ENCODE assay signal across 8 mouse cellular contexts in genomic region chr11:62247759-62248400, GRCm38 (mm10). TPM values are rescaled to one million over a fixed set of nuclear protein-coding genes. Genes with fewer than 3 reads are reported as not detected.
DNase-seq lines count a peak whose midpoint lies in the region; ATAC-seq and TF ChIP-seq lines count a peak whose summit lies in the region.

No protein-coding gene starts in this region.

- H3K4me3 ChIP-seq in kidney, adult 2 months (ENCODE audit: insufficient read depth, low read depth, low read length) = peak overlapping the region; percentile 70
- peak overlapping the region; percentile 61 for H3K4me3 ChIP-seq in bone marrow, adult 2 months (replicated peaks; ENCODE audit: control insufficient read depth, low read depth, low read length)
- H3K4me3 ChIP-seq in hindbrain, embryonic 12.5 days = peak overlapping the region; percentile 65
- H3K4me3 ChIP-seq in midbrain, embryonic 11.5 days (ENCODE audit: low read depth, low read length) = peak overlapping the region; percentile 45

- peak overlapping the region; percentile 59 for H3K9ac ChIP-seq in hindbrain, embryonic 12.5 days
- H3K9ac ChIP-seq in midbrain, embryonic 11.5 days (ENCODE audit: low read length) = peak overlapping the region; percentile 37

- 40% methylated on average over 18 of the region's 18 CpGs for WGBS in kidney, adult 2 months
- 29% methylated on average over 18 of the region's 18 CpGs for WGBS in bone marrow, adult 2 months
- WGBS in hindbrain, embryonic 12.5 days = 41% methylated on average over 18 of the region's 18 CpGs
- 43% methylated on average over 18 of the region's 18 CpGs for WGBS in midbrain, embryonic 11.5 days

- H3K27ac ChIP-seq in kidney, adult 2 months (ENCODE audit: insufficient read depth, low read depth, low read length) = no peak overlapping the region
- no peak overlapping the region; the same call in 1 of the 2 replicates for H3K27ac ChIP-seq in bone marrow, adult 2 months (ENCODE audit: control insufficient read depth, insufficient read depth, low read depth, low read length, poor library complexity)
- no peak overlapping the region for H3K27ac ChIP-seq in hindbrain, embryonic 12.5 days
- no peak overlapping the region for H3K27ac ChIP-seq in midbrain, embryonic 11.5 days (ENCODE audit: low read depth, low read length)

- no peaks in the 10 kb centered on the region; the same call in 1 of the 2 replicates for H3K4me1 ChIP-seq in kidney, adult 2 months (ENCODE audit: control insufficient read depth, insufficient read depth, low read length)
- peaks cover 3% of the 10 kb centered on the region for H3K4me1 ChIP-seq in bone marrow, adult 2 months (ENCODE audit: control insufficient read depth, insufficient read depth, low read length)
- H3K4me1 ChIP-seq in hindbrain, embryonic 12.5 days = peaks cover 24% of the 10 kb centered on the region
- H3K4me1 ChIP-seq in midbrain, embryonic 11.5 days (ENCODE audit: control insufficient read depth, insufficient read depth, low read length) = peaks cover 6% of the 10 kb centered on the region; the same call in 1 of the 2 replicates

- ATAC-seq in hindbrain, embryonic 12.5 days (ENCODE audit: low FRiP score) = no peak; the same call in 1 of the 2 replicates
- no peak for ATAC-seq in midbrain, embryonic 11.5 days (ENCODE audit: low FRiP score)

- no peak for DNase-seq in kidney, adult 2 months
- DNase-seq in kidney, adult 11 months = no peak
- DNase-seq in midbrain, embryonic 11.5 days (ENCODE audit: low spot score, missing footprints) = no peak
- no peak for DNase-seq in frontal cortex, postnatal 36 days (ENCODE audit: low spot score in 2 of 2)
- DNase-seq in gastrocnemius, postnatal 10 days = no peak
- no peak for DNase-seq in ovary, postnatal 10 days (ENCODE audit: low spot score)

- no peaks in the 10 kb centered on the region; the same call in 1 of the 2 replicates for H3K9me3 ChIP-seq in hindbrain, embryonic 12.5 days (replicated peaks)
- no peaks in the 10 kb centered on the region for H3K9me3 ChIP-seq in midbrain, embryonic 11.5 days (ENCODE audit: control insufficient read depth, low read length)

- no peaks in the 10 kb centered on the region for H3K36me3 ChIP-seq in kidney, adult 2 months (ENCODE audit: control insufficient read depth, insufficient read depth, low read length)
- no peaks in the 10 kb centered on the region for H3K36me3 ChIP-seq in hindbrain, embryonic 12.5 days
- H3K36me3 ChIP-seq in midbrain, embryonic 11.5 days (ENCODE audit: control insufficient read depth, insufficient read depth, low read length) = no peaks in the 10 kb centered on the region

- H3K4me2 ChIP-seq in hindbrain, embryonic 12.5 days (replicated peaks) = peak overlapping the region; percentile 99
- H3K4me2 ChIP-seq in midbrain, embryonic 11.5 days = peak overlapping the region; percentile 99

- no peak for TF ChIP-seq POLR2A in kidney, adult 2 months (IDR thresholded peaks at IDR 0.05; ENCODE audit: low read depth, low read length)
- TF ChIP-seq POLR2A in bone marrow, adult 2 months (IDR thresholded peaks at IDR 0.05; ENCODE audit: borderline replicate concordance, control insufficient read depth, low read depth, low read length) = no peak

- TF ChIP-seq CTCF in kidney, adult 2 months (conservative IDR thresholded peaks at IDR 0.05; ENCODE audit: insufficient read depth, insufficient read length, low read depth, low read length) = no peak
- no peak for TF ChIP-seq CTCF in bone marrow, adult 2 months (IDR thresholded peaks at IDR 0.05; ENCODE audit: control insufficient read depth, insufficient read depth, low read length)

- H3K27me3 ChIP-seq in kidney, adult 2 months (replicated peaks; ENCODE audit: control insufficient read depth, insufficient read depth, low read length) = no peaks in the 10 kb centered on the region
- H3K27me3 ChIP-seq in hindbrain, embryonic 12.5 days = peaks cover 39% of the 10 kb centered on the region
- peaks cover 27% of the 10 kb centered on the region for H3K27me3 ChIP-seq in midbrain, embryonic 11.5 days (ENCODE audit: control insufficient read depth, insufficient read depth, low read length)

RNA-seq across cellular contexts. Expression of gene Adora2b, which starts 0.9 kb away (rescaled TPM):
- polyA plus RNA-seq in kidney, adult 2 months (2012; rRNA removed) = 5.4 and 7.6 TPM in 2 replicates
- polyA plus RNA-seq in bone marrow, adult 2 months (2011; ENCODE audit: insufficient read depth, insufficient read length, low replicate concordance, missing spikeins) = 0.52 TPM in 1 of 2 replicates, not detected in the other
- 5.1 and 6.2 TPM in 2 replicates for polyA plus RNA-seq in hindbrain, embryonic 12.5 days (2016; fragmentation: Nextera tagmentation; extraction: Ambion mirVana)
- 3.4 and 5.4 TPM in 2 replicates for polyA plus RNA-seq in midbrain, embryonic 11.5 days (2014; fragmentation: Nextera tagmentation; extraction: Ambion mirVana)
- 1 to 10 TPM in 1 of 2 experiments, under 1 TPM in 1; 0.88 to 1.3 TPM for total RNA-seq in gastrocnemius, postnatal 10 days (2021)

RNA-seq across cellular contexts. Expression of gene Zswim7, which starts 33.3 kb away (rescaled TPM):
- polyA plus RNA-seq in kidney, adult 2 months (2012; rRNA removed) = 33.1 and 38.5 TPM in 2 replicates
- polyA plus RNA-seq in bone marrow, adult 2 months (2011; ENCODE audit: insufficient read depth, insufficient read length, low replicate concordance, missing spikeins) = 7.8 and 8.6 TPM in 2 replicates
- 17.1 TPM in 2 replicates for polyA plus RNA-seq in hindbrain, embryonic 12.5 days (2016; fragmentation: Nextera tagmentation; extraction: Ambion mirVana)
- 13.4 and 15.3 TPM in 2 replicates for polyA plus RNA-seq in midbrain, embryonic 11.5 days (2014; fragmentation: Nextera tagmentation; extraction: Ambion mirVana)
- 10 to 100 TPM; 15.2 to 17.9 TPM for total RNA-seq in gastrocnemius, postnatal 10 days (2021)

RNA-seq across cellular contexts. Expression of gene Ttc19, which starts 33.4 kb away (rescaled TPM):
- 10.1 and 12.2 TPM in 2 replicates for polyA plus RNA-seq in kidney, adult 2 months (2012; rRNA removed)
- polyA plus RNA-seq in bone marrow, adult 2 months (2011; ENCODE audit: insufficient read depth, insufficient read length, low replicate concordance, missing spikeins) = 2.6 and 4.2 TPM in 2 replicates
- polyA plus RNA-seq in hindbrain, embryonic 12.5 days (2016; fragmentation: Nextera tagmentation; extraction: Ambion mirVana) = 33.8 and 36.1 TPM in 2 replicates
- polyA plus RNA-seq in midbrain, embryonic 11.5 days (2014; fragmentation: Nextera tagmentation; extraction: Ambion mirVana) = 11.2 and 13.4 TPM in 2 replicates
- total RNA-seq in gastrocnemius, postnatal 10 days (2021) = 10 to 100 TPM; 21.3 to 23.0 TPM
